Mouse (Mus musculus) megakaryocyte progenitor cell, adult 5-6 weeks (primary cell): ENCODE measurements around the gene Bfsp2. TPM values are rescaled to one million over a fixed set of nuclear protein-coding genes. Genes with fewer than 3 reads are reported as not detected.

Experiments
- ATAC-seq: replicated peaks from 2 replicates; pipeline ENCODE4 v1.8.0; 2016; ENCODE audit warnings: mild to moderate bottlenecking, moderate TSS enrichment, inconsistent platforms; ENCODE audit not compliant: poor library complexity
- total RNA-seq, 2 experiments: library from RNA; stranded (forward) in 1 of 2; stranded (reverse) in 1 of 2; fragments of 157-497, 149-512 nt in 1 of 2; fragments of 200-1000 nt in 1 of 2; gene quantifications; 2 replicates each; pipeline versions ENCODE4 v1.2.3 to v1.2.4; 2015 to 2017

The Bfsp2 gene
- total RNA-seq, 2 experiments from 2014 or later, result 0.62 to 0.69 TPM

- no peak for ATAC-seq
Measured at GRCm38 (mm10) chr9:103386573-103386972, 93.6 kb downstream of the Bfsp2 start.

DNA sequence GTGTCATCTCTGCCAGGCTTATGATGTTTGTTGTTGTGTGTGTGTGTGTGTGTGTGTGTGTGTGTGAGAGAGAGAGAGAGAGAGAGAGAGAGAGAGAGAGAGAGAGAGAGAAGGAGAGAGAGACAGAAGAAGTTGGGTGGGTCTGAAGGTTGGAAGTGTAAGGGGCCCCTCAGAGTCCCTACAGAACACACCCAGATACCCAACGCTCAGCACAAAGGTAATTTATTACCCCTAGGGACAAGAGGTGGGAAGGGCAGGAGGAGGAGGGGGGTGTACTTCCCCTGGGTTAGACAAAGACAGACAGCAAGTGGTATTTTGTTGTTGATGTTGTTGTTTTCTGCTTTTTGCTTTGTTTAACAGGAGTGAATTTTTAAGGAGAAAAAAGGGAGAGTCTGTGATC lies 94.6 kb downstream of the Bfsp2 start:
- ATAC-seq, result no peak

DNA sequence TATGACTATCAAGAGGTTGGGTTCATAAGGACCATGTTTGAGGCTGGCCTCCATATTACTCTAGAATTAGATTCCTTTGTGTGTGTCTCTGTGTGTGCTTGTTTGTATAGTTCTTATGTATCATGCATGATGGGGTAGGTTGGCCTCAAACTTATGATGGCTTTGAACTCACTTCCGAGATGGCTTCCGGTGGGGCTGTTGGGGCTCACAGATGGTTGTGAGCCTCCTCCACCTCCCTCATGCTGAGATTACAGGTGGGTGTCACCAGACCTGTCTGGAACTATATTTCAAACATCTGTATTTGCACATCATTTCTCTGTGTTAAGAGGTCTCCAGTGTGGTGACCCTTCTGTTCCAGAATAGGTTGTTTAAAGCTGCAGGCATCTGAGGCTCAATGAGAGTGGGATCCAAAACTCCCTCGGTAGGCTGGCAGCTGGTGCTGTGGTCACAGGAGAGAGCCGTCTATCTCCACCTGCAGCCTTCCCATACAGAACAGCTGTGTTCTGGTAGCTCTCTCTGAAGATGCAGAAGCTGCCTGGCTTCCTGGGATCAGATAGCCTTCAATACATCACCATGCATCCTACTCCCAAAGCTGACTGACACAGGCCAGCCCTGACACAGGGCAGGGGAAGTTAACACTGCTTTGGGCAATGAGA lies 96.0 kb downstream of the Bfsp2 start:
- ATAC-seq, result no peak

GRCm38 (mm10) chr9:103383576-103383975 lies 96.6 kb downstream of the Bfsp2 start:
- no peak for ATAC-seq

- no peak for ATAC-seq
Measured at GRCm38 (mm10) chr9:103382989-103383388, 97.2 kb downstream of the Bfsp2 start.

GRCm38 (mm10) chr9:103380566-103380965 lies 99.7 kb downstream of the Bfsp2 start:
- ATAC-seq, result no peak

GRCm38 (mm10) chr9:103379199-103379598 lies 101.0 kb downstream of the Bfsp2 start:
- no peak for ATAC-seq

GRCm38 (mm10) chr9:103378686-103379085 lies 101.5 kb downstream of the Bfsp2 start:
- no peak for ATAC-seq

- ATAC-seq, result no peak
Measured at GRCm38 (mm10) chr9:103376346-103377320, 103.6 kb downstream of the Bfsp2 start.

Other genes with a start within 250 kb of the Bfsp2 start
- gene Trf, start 250.0 kb downstream of the Bfsp2 start, total RNA-seq (2015), result 108 and 152 TPM in 2 replicates
- gene Trf, start 250.0 kb downstream of the Bfsp2 start, total RNA-seq (2017), result 62.9 and 87.2 TPM in 2 replicates
- gene 1300017J02Rik, start 175.3 kb downstream of the Bfsp2 start, total RNA-seq (2015), result 0.34 and 1.1 TPM in 2 replicates
- 1.1 and 1.7 TPM in 2 replicates for gene 1300017J02Rik, start 175.3 kb downstream of the Bfsp2 start, total RNA-seq (2017)
- gene Topbp1, start 175.2 kb downstream of the Bfsp2 start, total RNA-seq (2015), result 162 and 224 TPM in 2 replicates
- 204 and 227 TPM in 2 replicates for gene Topbp1, start 175.2 kb downstream of the Bfsp2 start, total RNA-seq (2017)
- 110 and 111 TPM in 2 replicates for gene Cdv3, start 114.6 kb downstream of the Bfsp2 start, total RNA-seq (2015)
- gene Cdv3, start 114.6 kb downstream of the Bfsp2 start, total RNA-seq (2017), result 154 and 193 TPM in 2 replicates